Mouse (Mus musculus) kidney, embryonic 16.5 days (tissue): ENCODE results near the gene Plekhj1. TPM values are rescaled to one million over a fixed set of nuclear protein-coding genes. Genes with fewer than 3 reads are reported as not detected.

ENCODE experiments used
- ATAC-seq: fragments of 200-750 bp; cut with Nextera tagmentation; 2 replicates; pipeline ENCODE4 v1.8.0; 2017; ENCODE audit warnings: moderate TSS enrichment; ENCODE audit not compliant: low FRiP score, low TSS enrichment
- H3K27ac ChIP-seq: fragments of 300-500 bp; sonication (generic); 2 replicates; pipeline ENCODE4 v1.5.1; 2014; ENCODE audit warnings: low read length
- H3K27me3 ChIP-seq: fragments of 300-500 bp; sonication (generic); 2 replicates; pipeline ENCODE4 v1.6.1; 2014; ENCODE audit warnings: low read length, control low read depth, mixed read lengths; ENCODE audit not compliant: insufficient read depth
- H3K36me3 ChIP-seq: fragments of 300-500 bp; sonication (generic); 2 replicates; pipeline ENCODE4 v1.6.1; 2014; ENCODE audit warnings: low read length, control low read depth, mixed read lengths; ENCODE audit not compliant: insufficient read depth
- H3K4me1 ChIP-seq: fragments of 300-500 bp; sonication (generic); 2 replicates; pipeline ENCODE4 v1.6.1; 2014; ENCODE audit warnings: low read length, control low read depth, mixed read lengths; ENCODE audit not compliant: insufficient read depth
- H3K4me2 ChIP-seq: fragments of 300-500 bp; sonication (generic); replicated peaks from 2 replicates; pipeline ENCODE4 v1.6.1; 2014; ENCODE audit warnings: low read depth, low read length
- H3K4me3 ChIP-seq: fragments of 300-500 bp; sonication (generic); 2 replicates; pipeline ENCODE4 v1.5.1; 2014; ENCODE audit warnings: mild to moderate bottlenecking, low read length
- H3K9ac ChIP-seq: fragments of 300-500 bp; sonication (generic); replicated peaks from 2 replicates; pipeline ENCODE4 v1.6.1; 2014; ENCODE audit warnings: low read length
- H3K9me3 ChIP-seq: fragments of 300-500 bp; sonication (generic); 2 replicates; pipeline ENCODE4 v1.6.1; 2016; ENCODE audit warnings: low read length, control low read depth
- WGBS: fragments of 180-500 bp; shearing (Covaris S2); extraction: QIAGEN DNeasy Blood & Tissue Kit; methylation state at CpG from one replicate; pipeline ENCODE4 v1.1.7; 2014; 5-methylcytosine and 5-hydroxymethylcytosine counted together
- polyA plus RNA-seq: library from polyadenylated mRNA; unstranded; fragments of >200 nt; fragmentation: Nextera tagmentation; extraction: Ambion mirVana; gene quantifications from 2 replicates; pipeline ENCODE4 v1.2.1, GENCODE M21; 2015

Plekhj1 gene
- polyA plus RNA-seq, 1 experiment from 2014 or later, result 129 TPM

GRCm38 (mm10) chr10:80797186-80798149, 958 bp downstream of the Plekhj1 start:
- Histone ChIP-seq H3K27ac (peak overlapping the region; percentile 98), H3K4me2 (peak overlapping the region; percentile 88), H3K4me1 (peaks cover 22% of the 10 kb centered on the region), H3K36me3 (peaks cover 51% of the 10 kb centered on the region), H3K4me3 (peak overlapping the region; percentile 96), H3K9me3 (no peaks in the 10 kb centered on the region), H3K9ac (peak overlapping the region; percentile 99), H3K27me3 (no peaks in the 10 kb centered on the region)
- ATAC-seq, result peak; percentile 82
- 2% methylated on average over 53 of the region's 59 CpGs for WGBS

DNA sequence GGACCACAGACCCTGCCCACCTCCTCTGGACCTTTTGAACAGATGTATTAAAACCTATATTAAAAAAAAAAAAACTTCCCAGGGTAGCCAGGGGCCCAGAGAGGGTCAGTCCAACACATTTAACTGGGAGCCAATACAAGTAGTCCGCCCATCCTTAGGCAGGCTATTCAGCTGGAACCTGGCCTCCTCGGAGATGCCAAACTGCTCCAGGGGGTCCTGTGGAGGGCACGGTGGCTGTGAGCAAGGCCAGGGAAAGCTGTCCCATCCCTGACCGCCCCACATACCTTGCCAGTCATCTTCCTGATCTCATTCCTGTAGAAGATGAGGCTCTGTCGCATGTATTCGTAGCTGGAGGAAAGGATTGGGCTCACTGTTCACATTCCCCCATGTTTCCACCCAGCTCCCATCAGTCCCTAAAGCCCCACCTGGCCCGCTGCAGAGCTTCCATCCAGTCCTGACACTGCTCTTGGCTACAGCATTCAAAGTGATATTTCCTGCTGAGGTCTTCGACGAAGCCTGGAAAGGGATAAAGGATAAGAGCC, 2.0 kb downstream of the Plekhj1 start:
- Histone ChIP-seq H3K27ac (no peak overlapping the region), H3K4me2 (peak overlapping the region; percentile 88), H3K27me3 (no peaks in the 10 kb centered on the region), H3K9me3 (no peaks in the 10 kb centered on the region), H3K4me3 (peak overlapping the region; percentile 96), H3K9ac (peak overlapping the region; percentile 99), H3K4me1 (peaks cover 29% of the 10 kb centered on the region), H3K36me3 (peaks cover 48% of the 10 kb centered on the region)
- ATAC-seq, result no peak
- WGBS, result 82% methylated on average over 9 of the region's 9 CpGs

GRCm38 (mm10) chr10:80794750-80795149, 3.7 kb downstream of the Plekhj1 start:
- 87% methylated on average over 8 of the region's 8 CpGs for WGBS
- H3K27ac ChIP-seq, result no peak overlapping the region
- H3K4me1 ChIP-seq, result peaks cover 24% of the 10 kb centered on the region
- no peak for ATAC-seq
- no peak overlapping the region for H3K4me3 ChIP-seq
- H3K4me2 ChIP-seq, result no peak overlapping the region
- no peaks in the 10 kb centered on the region for H3K27me3 ChIP-seq
- no peaks in the 10 kb centered on the region for H3K9me3 ChIP-seq
- H3K36me3 ChIP-seq, result peaks cover 52% of the 10 kb centered on the region
- H3K9ac ChIP-seq, result no peak overlapping the region

- WGBS, result 86% methylated on average over 4 of the region's 4 CpGs
- Histone ChIP-seq H3K4me1 (peaks cover 18% of the 10 kb centered on the region), H3K36me3 (peaks cover 60% of the 10 kb centered on the region), H3K27ac (no peak overlapping the region), H3K4me3 (no peak overlapping the region), H3K9ac (no peak overlapping the region), H3K27me3 (no peaks in the 10 kb centered on the region), H3K4me2 (no peak overlapping the region), H3K9me3 (no peaks in the 10 kb centered on the region)
- no peak for ATAC-seq
Observed at GRCm38 (mm10) chr10:80793803-80794202, 4.6 kb downstream of the Plekhj1 start.

- H3K36me3 ChIP-seq, result peaks cover 66% of the 10 kb centered on the region
Observed at GRCm38 (mm10) chr10:80793033-80793784, 5.2 kb downstream of the Plekhj1 start.

GRCm38 (mm10) chr10:80792175-80793032, 6.0 kb downstream of the Plekhj1 start:
- Histone ChIP-seq H3K27ac (no peak overlapping the region), H3K4me3 (no peak overlapping the region), H3K36me3 (peaks cover 74% of the 10 kb centered on the region), H3K9me3 (no peaks in the 10 kb centered on the region), H3K4me2 (no peak overlapping the region), H3K27me3 (no peaks in the 10 kb centered on the region), H3K9ac (no peak overlapping the region), H3K4me1 (peaks cover 18% of the 10 kb centered on the region)
- WGBS, result 54% methylated on average over 40 of the region's 41 CpGs
- 0 out of 2 replicates have a peak, but pooled peaks have one; percentile 21 for ATAC-seq

More at GRCm38 (mm10) chr10:80793033-80793784, 5.2 kb downstream of the Plekhj1 start:
- Histone ChIP-seq H3K4me3 (no peak overlapping the region), H3K27me3 (no peaks in the 10 kb centered on the region), H3K9ac (no peak overlapping the region), H3K9me3 (no peaks in the 10 kb centered on the region), H3K4me2 (no peak overlapping the region), H3K27ac (no peak overlapping the region), H3K4me1 (peaks cover 18% of the 10 kb centered on the region)
- WGBS, result 93% methylated on average over 13 of the region's 13 CpGs
- no peak for ATAC-seq

DNA sequence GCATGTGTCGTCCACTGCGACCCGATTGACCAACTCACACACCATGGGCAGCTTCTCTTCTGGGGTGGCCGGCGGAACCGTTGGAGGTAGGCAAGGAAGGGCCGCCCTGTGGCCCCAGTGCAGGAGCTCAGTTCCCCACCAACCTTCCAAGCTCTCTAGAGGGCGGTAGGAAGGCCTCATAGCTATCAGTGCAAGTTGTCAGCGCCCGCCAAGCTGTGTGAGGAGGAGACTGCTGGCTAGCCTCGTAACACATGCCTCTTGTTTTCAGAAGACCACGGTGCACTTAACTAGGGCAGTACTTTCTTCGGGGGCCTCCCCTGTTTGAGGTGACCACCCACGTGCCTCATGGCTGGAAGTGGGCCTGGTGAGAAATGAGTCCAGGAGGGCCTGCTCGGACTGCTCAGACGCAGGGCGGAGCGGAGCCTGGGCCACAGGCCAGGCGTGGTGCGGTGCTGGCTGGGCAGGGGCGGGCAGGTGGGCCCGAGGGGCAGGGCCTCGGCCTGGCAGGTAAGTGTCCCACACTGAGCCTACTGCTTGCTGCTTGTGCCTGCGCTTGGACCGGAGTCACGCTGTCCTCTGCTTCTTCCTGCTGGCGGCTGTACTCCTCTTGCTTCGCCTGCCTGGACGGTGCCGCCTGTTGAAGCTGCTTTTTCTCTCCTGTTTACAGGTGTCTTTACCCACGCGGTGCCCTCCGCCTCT, 6.8 kb downstream of the Plekhj1 start:
- no peak overlapping the region for H3K4me2 ChIP-seq
- H3K4me3 ChIP-seq, result no peak overlapping the region
- peaks cover 80% of the 10 kb centered on the region for H3K36me3 ChIP-seq
- no peaks in the 10 kb centered on the region for H3K9me3 ChIP-seq
- ATAC-seq, result no peak; the same call in 1 of the 2 replicates
- H3K27me3 ChIP-seq, result no peaks in the 10 kb centered on the region
- H3K27ac ChIP-seq, result no peak overlapping the region
- H3K4me1 ChIP-seq, result peaks cover 12% of the 10 kb centered on the region
- WGBS, result 81% methylated on average over 33 of the region's 33 CpGs
- H3K9ac ChIP-seq, result no peak overlapping the region

- WGBS, result 86% methylated on average over 19 of the region's 19 CpGs
- H3K4me3 ChIP-seq, result no peak overlapping the region
- peaks cover 7% of the 10 kb centered on the region for H3K4me1 ChIP-seq
- no peak overlapping the region for H3K9ac ChIP-seq
- no peak overlapping the region for H3K4me2 ChIP-seq
- no peak for ATAC-seq
- H3K27me3 ChIP-seq, result no peaks in the 10 kb centered on the region
- peaks cover 80% of the 10 kb centered on the region for H3K36me3 ChIP-seq
- H3K27ac ChIP-seq, result no peak overlapping the region
- no peaks in the 10 kb centered on the region for H3K9me3 ChIP-seq
Observed at GRCm38 (mm10) chr10:80790761-80791404, 7.5 kb downstream of the Plekhj1 start.
